Mouse (Mus musculus) 3134 (cell line): Measurements from ENCODE around the gene Dgki.
A peak's percentile ranks its signal among the peaks of the same experiment; 100 is the strongest.

Experiments used
- DNase-seq: peaks from one replicate; pipeline ENCODE4 v3.0.0-alpha.2; 2011; ENCODE audit warnings: low spot score; ENCODE audit not compliant: insufficient read length; ENCODE audit errors: extremely low read depth

The Dgki gene

DNA sequence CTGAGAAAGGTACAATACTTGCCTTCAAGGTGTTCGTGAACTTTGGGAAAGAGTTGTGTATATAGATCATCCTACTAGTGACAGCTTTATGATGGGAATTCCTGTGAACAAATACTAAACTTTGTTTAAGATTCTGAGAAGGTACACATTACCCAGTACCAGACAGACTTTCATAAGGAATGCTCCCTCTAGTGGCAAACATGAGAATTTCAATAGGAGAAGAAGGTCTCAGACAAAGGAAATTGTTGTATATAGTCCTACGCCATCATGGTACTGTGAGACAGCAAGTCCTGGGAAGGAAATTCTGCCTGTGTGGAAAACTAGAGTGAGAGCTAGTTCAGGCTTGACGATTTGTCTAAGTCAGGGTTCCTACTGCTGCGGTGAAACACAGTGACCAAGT is 344.7 kb downstream of the Dgki start:
- peak; percentile 0 for DNase-seq

- no peak for DNase-seq
These were observed 349.3 kb downstream of the Dgki start for GRCm38 (mm10) chr6:36950648-36951047.

DNA sequence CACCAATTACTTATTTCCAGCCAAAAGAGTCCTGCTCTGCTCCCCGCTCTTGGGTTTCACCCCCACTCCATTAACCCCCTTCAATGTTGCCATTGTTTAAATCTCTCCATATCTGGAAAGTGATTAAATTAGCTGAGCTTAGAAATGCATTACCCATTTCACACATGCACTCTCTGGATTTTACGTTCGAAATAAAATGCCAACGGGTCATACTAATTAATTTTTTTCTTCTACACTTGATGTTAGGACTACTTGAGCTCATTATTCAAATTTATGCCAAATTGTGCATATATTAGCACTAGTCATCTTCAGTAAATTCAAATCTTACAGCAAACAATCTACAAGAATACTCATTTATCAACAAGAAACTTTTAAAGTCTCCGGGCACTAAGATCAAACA is 352.1 kb downstream of the Dgki start:
- no peak for DNase-seq

DNA sequence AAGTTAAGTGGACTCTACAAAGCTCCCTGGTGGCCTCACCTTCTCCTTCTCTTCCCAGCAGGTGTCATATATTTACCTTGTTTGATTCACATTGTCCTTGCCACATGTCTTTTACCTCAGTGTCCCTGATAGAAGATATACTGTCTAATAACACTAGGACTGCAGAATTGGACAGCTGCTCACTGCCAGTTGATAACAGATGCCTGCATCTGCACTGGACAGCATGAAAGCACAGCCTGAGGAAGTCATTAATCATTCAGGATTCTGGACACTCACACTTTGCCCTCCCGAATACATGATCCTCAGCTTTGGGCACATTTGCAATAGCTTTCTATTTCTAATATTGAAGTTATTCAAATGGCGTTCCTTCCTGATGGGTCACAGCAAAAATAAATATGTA is 362.5 kb downstream of the Dgki start:
- no peak for DNase-seq

- DNase-seq: no peak
These were observed 363.2 kb downstream of the Dgki start for GRCm38 (mm10) chr6:36936816-36937215.

GRCm38 (mm10) chr6:36931473-36931872 is 368.5 kb downstream of the Dgki start:
- no peak for DNase-seq

DNA sequence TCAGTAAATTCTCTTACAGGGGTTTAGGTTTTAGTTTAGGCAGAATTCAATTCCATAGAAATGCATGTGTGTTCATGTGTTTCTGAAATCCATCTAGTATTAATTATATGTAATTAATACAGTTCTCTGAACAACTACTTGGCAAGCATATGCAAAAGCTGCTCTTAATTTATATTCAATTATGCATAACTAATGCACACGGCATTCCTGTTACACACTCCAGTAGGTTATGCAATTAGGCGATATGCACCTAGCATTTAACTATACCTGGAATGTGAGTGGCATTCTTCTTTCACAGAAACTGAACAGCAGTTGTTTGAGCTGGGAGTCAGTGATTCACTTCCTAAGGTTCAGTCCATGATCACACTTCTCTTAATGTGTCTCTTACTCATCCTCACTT is 370.2 kb downstream of the Dgki start:
- no peak for DNase-seq

- no peak for DNase-seq
These were observed 373.5 kb downstream of the Dgki start for GRCm38 (mm10) chr6:36926455-36926854.

GRCm38 (mm10) chr6:36922006-36922405 is 378.0 kb downstream of the Dgki start:
- DNase-seq: no peak

DNA sequence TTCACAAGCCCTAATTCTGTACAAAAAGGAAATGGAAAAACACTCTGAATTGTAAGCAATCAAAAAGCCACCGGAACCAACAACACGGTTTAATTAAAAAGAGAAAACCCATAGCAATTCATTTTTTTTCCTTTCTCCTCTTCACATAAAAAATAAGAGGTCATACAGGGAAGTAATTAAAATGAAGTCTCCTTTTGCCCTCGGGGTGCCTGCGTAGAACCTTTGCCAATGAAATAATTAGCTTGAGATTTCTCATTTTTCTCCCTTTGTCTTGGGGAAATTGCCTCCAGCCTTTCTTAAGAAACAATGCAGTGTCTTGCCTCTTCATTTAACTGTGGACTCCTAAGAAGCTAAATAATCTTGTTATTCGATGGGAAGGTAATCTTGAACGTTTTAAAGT is 388.4 kb downstream of the Dgki start:
- no peak for DNase-seq

- no peak for DNase-seq
These were observed 392.8 kb downstream of the Dgki start for GRCm38 (mm10) chr6:36907191-36907590.

DNA sequence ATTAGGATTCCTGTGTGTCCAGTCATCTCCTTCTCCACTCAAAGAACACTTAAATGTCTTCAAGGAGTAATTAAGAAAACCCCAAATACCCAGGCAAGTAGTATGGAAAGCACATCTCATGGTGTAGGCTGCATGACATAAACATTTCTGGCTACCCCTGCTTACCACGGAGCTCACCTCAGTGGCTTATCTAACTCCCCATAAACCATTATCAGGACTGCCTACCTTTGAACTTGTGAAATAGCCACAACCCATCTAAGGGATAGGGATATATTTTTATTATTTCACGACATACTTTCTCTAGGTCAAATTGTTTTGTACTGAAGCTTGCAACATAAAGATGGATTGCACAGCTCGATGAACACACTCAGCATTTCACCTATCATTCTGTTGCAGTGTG is 394.0 kb downstream of the Dgki start:
- no peak for DNase-seq

DNA sequence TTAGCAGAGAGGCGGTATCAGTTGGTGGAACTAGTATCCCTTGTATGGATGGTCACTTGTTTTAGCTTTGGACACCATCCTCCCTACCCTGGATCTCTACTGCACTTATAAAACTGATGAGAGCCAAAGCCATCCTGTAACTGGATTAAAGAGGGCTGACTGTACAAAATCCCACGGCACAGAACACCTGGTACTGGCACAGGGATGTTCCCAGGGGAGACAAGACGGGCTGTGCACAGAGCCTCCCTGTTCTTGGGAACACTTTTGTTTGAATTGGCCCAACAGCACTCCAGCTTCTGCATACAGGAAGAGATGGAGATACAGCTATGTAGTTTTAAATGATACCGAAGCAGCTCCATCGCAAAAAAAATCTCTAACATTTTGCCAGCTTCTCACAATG is 395.1 kb downstream of the Dgki start:
- no peak for DNase-seq

DNA sequence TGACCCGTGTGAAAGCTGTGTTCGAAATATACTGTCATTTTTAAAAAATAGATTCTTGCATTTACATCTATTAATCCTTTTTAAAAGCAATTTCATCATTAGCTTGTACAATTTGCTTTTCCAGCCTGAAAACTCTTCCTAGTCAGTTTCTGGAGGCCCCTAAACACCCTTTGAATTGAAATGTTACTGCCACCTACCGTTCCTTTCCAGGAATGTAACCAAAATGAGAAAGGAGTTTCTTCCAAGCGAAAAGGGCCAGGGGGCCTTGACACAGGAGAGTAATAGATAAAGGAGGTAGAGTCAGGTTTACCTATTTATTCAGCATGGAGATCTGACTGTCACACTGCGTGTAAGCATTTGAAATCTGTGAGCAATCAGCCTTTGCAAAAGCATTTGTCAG is 396.2 kb downstream of the Dgki start:
- DNase-seq: no peak

DNA sequence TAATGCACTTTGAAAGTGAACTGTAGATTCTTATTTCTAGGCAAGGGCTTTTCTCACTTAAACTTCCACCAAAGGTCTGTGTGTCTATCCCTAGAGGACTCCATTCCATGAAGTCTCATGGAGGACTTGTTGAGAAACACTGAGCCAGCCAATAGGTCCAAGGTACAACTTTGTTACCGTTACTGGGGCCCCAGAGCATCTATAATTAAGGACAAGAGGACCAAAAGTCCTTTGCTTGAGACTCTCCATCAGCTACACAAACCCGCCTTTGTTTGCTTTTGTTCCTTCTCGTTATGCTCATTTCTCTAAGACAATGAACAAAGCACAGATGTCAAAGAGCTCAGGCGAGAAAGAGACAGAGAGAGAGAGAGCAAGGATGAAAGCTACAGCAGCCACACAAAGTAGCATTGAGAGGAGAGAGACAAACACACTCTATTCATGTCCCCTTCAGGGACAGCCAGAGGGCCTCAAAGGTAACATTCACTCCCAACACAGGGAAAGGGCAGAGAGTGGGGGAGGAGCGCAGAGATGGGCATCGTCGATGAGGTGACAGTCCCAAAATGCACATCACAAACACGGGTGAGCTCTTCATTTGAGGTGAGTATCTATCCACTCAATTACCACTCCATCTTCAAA is 396.7 kb downstream of the Dgki start:
- DNase-seq: no peak

GRCm38 (mm10) chr6:36899872-36900271 is 400.1 kb downstream of the Dgki start:
- no peak for DNase-seq

DNA sequence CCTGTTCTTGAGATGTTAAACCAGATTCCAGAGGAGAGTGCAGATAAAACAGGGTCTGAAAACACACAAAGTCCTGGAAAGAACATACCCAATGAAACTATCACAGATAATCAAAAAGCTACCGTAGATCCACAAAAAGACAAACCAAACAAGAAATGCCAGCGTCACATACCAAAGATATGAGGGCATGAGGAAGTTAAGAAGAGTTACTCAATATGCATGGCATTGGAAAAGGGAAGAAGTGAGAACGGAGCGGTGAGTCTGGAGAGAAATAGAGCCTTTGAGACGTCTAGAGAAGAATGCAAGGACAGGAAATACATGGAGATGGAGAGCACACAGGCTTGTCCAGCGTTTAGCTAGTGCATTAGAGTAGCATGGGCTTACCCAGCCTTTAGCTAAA is 401.6 kb downstream of the Dgki start:
- DNase-seq: no peak

DNA sequence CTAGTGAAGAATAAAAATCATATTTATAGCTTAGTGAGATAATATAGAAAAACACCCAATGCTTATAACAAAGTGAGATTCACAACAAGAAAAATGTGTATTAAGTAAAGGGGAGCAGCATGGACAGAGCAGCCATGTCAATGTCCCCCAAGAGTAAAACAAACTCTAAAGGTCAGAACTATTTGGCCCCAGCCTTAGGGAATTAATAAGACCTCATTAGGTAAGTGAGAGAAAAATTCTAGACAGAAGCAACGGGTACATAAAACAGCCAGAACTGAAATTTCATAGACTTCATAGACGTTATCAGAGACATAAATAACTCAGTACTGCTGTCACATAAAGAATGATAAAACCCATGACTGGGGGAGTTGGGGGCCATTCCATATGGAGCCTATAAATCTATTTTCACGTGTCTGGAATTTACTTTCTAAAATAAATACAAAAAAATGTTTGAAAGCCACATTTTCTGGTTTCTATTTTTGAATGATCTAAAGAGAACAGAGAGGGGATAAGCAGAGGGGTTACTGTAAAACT is 402.3 kb downstream of the Dgki start:
- no peak for DNase-seq

GRCm38 (mm10) chr6:36896656-36897055 is 403.3 kb downstream of the Dgki start:
- peak; percentile 36 for DNase-seq

- DNase-seq: no peak
These were observed 408.2 kb downstream of the Dgki start for GRCm38 (mm10) chr6:36891820-36892219.

GRCm38 (mm10) chr6:36890776-36891175 is 409.2 kb downstream of the Dgki start:
- DNase-seq: no peak

- DNase-seq: no peak
These were observed 409.7 kb downstream of the Dgki start for GRCm38 (mm10) chr6:36890296-36890695.

GRCm38 (mm10) chr6:36881309-36881708 is 418.7 kb downstream of the Dgki start:
- no peak for DNase-seq
